Mouse (Mus musculus): ENCODE data around the gene Olfr282.

The Olfr282 gene

DNA sequence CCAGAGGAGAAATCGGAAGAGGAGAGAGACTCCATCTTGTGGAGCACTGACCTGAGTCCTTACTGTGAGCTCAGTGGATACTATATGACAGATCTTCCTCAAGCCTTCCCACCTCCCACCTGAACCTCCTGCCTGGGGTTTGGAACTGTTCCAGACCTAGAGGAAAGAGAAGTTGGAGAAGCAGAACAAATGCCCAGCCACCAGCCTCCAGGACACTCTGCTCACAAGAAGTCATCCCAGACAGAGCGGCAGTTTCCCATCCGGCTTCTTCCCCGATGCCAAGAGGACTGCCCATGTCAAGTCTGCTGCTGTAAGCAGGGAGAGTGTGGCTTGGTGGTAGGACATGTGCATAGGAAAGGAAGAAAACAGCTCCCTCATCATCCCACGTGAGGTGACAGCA, 45.3 kb downstream of the Olfr282 start:
- no peak for DNase-seq

- no peak for DNase-seq
Observed at GRCm38 (mm10) chr15:98479568-98480102, 48.6 kb downstream of the Olfr282 start.

DNA sequence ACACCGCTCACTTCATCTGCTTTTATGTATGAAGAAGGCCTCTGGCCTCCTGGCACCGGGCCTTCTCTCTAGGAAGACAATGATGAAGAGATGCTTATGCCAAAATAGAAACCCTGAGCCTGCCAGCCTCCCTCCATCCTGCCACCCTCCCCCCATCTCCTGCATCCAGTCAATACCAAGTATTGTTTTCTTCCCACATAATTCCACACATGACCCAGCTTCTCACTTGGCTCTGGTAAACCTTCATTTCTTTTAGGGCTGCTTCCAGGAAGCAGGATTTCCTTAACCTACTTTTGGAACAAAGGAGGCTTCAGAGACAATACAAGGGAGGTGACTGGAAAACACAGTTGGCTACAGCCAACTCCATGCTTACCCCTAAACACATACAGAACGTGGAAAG, 51.7 kb downstream of the Olfr282 start, which contains the start of gene Lalba:
Gene Lalba, minus strand, starts transcription at position 21 of the 400 bp plus-strand sequence.
- no peak for DNase-seq

DNA sequence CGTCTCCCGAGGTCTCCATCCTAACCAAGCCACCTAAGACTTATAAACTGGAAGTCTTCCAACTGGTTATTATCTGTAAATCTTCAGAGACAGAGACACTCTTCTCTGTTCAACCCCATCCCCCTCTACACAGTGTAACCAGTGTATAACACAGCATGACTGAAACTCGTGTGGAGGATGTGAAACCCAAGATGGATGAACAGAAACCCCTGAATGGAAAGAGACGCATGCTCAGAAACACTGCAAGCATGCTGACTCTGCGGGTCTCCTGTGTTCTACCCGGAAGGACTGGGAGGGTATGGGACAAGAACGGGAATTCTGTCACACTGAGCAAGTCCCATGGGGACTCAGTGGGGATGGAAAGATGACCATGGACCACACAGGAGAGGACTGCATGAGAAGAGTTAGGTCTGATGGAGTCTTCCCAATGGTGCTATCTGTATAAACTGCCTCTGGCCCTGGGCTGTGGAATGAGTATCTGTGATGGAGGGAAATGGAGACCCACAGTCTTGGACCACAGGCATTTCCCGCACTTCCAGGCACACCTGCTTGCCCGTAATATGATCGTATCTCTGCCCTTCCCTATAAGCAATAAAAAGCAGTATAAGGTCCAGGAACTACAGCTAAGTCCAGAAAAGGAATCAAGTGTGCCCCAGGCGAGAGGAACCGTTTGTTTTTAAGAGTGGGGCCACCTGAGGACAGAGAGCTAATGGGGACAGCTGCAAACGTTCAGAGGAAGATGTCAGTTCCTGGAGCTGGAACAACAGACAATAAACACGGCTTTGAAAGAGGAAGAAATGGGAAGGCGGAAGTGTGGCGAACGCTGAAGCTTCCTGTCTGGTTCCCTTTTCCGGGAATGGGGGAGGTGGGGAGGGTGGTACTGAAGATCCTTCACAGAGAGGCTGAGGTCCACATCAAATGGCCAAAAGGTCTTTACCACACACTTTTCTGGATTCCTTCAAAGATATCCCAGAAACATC, 53.2 kb downstream of the Olfr282 start:
- DNase-seq, result no peak

DNA sequence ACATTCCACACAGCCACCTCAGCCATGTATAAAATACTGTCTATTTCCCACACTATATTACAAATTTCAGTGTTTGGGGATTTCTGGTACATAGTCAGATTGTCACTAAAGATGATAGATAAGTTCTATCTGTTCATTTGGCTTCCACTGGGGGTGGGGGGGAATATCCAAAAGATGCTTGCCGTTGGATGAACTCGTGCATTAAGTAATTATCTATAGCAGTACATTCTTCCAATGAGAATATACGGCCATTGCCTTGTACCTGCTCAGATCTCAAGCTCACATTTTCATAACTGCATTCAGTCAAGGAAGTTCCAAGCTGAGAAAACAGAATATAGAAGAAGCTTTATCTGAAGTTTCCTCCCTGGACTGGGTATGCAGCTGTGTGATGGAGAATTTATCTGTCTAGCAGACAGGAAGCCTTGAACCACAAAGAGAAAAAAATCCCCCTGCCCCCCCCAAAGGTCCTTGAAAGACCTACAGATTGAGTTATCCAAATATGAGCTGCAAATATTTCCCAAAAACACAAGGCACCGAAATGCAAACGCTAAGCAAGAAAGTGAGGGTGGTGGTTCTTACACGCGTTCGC, 55.5 kb downstream of the Olfr282 start:
- DNase-seq, result peak; percentile 21

Measured in thymus, postnatal 14 days (tissue).